Mouse (Mus musculus) right cerebral cortex, adult 2 months (tissue): Measurements from ENCODE around the gene Elf2.

Source experiments
- DNase-seq, 2 experiments: peaks; one replicate each; pipeline ENCODE4 v3.0.0; 2021 to 2022; ENCODE audit warnings: low spot score in 2 of 2

Gene Elf2

GRCm38 (mm10) chr3:51340552-51341267, at the start of gene Elf2:
TSS of gene Elf2 (minus strand) at chr3:51340663.
- peak; percentile 74 to 75 for DNase-seq

DNA sequence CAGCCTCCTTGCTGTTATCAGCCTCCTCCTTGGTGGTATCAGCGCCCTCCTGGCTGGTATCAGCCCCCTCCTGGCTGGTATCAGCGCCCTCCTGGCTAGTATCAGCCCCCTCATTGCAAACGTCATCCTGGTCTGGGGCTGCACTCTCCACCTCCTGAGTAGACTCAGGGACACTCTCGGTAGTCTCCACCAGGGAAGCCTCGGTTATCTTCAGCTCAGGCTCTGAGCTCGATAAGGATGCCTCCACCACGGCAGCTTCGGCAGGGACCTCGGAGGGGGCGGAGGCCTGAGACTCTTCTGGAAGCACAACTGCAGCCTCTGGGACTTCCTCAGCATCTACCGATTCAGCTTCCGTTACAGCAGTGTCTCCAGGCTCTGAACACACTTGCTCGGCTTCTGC, 48.4 kb upstream of the Elf2 start:
- no peak for DNase-seq

- no peak for DNase-seq
Measured at GRCm38 (mm10) chr3:51387868-51388381, 47.5 kb upstream of the Elf2 start.

DNA sequence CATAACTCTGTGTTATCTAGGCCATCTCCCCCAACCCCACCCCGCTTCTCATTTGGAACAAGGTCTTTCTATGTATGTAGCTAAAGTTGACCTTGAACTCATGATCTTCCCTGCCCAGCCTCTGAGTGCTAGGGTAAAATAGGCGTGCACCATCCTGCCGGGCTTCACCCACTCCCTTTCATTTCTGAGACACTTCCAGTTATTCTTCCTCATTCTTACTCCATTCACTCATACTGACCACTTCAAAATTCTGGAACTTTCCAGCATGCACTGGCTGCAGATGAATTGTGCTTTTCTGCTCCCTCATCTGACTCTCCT, 46.6 kb upstream of the Elf2 start:
- no peak for DNase-seq

GRCm38 (mm10) chr3:51386441-51387133, 46.1 kb upstream of the Elf2 start:
- no peak for DNase-seq

DNA sequence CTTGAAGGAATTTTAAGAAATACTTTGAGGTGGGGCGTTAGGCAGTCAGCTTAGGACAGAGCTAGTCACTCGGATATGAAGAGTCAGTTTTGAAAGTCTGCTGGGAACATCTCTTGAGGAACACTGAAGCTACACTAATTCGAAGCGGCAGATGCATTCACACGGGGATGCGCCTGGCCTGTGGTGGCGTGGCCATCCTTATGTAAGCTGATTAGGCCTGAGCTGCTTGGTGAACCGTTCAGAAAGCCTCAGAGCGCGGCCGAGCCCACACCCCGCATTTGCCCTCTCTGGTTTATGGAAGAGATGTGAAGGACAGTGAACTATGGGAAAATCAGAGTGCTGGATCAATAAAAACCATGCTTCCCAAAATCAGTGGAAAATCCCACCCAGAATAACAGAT, 42.9 kb upstream of the Elf2 start:
- DNase-seq: no peak

DNA sequence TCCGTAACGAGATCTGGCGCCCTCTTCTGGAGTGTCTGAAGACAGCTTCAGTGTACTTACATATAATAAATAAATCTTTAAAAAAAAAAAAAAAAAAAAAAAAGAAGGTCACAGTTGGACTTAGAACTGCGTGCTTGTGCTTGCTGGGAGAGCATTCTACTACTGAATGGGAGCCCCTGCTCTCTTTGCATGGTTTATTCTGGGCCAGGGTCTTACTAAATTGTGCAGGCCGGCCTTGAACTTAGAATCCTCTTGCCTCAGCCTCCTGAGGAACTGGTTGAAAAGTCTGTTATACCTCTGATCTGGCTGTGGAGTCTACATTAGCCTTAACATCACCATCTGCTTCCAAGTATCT, 40.2 kb upstream of the Elf2 start:
- no peak for DNase-seq

DNA sequence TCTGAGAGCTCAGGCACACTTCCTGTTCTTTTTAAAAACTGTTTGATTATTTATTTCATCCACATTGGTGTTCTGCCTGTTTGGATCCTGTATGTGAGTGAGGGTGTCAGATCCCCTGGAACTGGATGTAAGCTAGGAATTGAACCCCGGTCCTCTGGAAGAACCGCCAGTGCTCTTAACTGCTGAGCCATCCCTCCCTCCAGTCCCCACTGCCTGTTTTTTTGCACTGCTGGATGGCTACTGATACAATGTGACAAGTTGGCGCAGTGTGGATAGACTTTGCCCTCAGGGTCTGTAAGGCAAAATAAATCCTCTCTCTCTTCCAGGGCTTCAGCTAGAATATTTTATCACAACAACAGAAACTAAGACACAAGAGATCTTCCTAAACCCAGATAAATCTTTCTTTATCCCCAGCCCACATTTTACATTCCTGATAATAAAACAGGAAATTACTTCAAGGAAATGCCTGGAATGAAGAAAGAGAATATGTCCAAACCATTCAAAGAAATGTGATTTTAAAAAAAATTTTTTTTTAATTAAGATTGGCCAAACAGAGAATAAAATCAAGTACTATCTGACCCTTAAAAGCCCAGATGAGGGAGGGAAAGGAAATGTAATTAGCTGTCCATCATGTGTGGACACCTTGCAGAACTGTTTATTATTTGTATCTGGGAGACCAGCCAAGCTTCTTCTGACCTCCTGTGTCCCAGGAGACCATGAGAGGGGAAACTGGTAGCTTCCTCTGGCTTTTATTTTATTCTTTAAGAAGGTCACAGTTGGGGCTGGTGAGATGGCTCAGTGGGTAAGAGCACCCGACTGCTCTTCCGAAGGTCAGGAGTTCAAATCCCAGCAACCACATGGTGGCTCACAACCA, 39.6 kb upstream of the Elf2 start:
- no peak for DNase-seq

GRCm38 (mm10) chr3:51378665-51378946, 38.1 kb upstream of the Elf2 start:
- no peak for DNase-seq

DNA sequence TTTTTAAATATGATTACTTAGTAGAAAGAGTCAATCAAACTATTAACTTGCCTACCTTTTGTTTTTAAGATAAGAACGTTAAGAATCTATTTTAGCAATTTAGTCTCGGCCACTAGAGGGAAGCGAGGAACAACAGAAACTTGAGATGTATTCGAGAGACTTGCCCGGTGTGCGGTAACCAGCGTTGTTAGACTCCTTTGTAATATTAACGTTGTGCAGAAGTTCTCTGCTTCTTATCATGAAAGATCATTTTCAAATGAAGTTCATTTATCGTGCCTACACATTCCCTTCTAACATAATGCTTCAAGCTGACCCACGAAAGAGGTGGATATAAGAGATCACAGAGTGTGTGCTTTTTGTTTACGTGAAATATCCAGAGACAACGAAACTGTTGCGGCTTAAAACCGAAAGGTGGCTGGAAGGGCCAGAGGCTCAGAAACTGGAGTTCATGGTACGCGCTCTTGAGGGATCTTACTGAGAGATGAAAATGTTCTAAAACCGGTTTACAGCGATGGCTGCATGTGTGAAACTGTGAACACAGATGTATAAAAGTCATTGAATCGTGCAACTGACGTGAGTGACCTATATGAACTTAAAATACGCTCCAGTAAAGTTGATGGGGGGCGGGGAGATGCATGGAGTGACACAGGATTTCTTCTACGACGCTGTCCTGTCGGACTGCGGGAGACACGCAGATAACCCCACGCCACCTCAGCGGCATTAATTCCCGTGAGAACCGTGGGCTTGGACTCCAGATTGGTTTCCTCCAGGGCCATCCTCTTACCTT, 37.6 kb upstream of the Elf2 start:
- DNase-seq: no peak

GRCm38 (mm10) chr3:51375307-51376265, 35.1 kb upstream of the Elf2 start:
- DNase-seq: peak in 1 of 2 experiments; percentile 20

DNA sequence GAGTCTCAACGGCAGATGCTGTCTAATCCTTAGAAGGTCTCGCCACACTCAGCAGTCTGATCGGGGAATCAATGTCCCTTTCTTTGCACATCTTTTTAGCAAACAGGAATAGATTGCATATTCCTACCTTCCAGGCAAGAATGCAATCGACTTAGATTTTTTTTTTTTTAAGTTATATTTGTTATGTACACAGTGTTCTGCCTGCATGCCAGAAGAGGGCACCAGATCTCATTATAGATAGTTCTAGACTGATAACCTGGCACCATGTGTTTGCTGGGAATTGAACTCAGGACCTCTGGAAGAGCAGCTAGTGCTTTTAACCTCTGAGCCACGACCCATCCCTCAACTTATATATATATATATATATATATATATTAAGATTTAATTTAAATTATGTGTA, 33.1 kb upstream of the Elf2 start:
- DNase-seq: no peak

GRCm38 (mm10) chr3:51372883-51373282, 32.4 kb upstream of the Elf2 start:
- DNase-seq: no peak

DNA sequence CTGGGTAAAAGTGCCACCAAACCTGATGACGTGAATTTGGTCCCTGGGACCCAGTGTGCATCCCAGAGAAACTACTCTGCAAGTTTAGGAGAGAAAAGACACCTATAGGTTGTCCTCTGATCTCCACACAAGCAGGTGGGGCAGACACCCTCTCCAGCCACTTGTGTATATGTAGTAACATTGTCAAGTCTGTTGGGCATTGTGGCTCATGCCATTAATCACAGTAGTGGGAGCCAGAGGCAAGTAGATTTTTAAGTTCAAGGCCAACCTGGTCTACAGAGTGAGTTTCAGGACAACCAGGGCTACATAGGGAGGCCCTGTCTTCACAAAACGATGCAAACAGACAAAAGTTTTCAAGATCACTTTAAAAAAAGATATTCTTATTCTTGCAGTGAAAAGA, 31.4 kb upstream of the Elf2 start:
- no peak for DNase-seq

- no peak for DNase-seq
Measured at GRCm38 (mm10) chr3:51368011-51368410, 27.5 kb upstream of the Elf2 start.

DNA sequence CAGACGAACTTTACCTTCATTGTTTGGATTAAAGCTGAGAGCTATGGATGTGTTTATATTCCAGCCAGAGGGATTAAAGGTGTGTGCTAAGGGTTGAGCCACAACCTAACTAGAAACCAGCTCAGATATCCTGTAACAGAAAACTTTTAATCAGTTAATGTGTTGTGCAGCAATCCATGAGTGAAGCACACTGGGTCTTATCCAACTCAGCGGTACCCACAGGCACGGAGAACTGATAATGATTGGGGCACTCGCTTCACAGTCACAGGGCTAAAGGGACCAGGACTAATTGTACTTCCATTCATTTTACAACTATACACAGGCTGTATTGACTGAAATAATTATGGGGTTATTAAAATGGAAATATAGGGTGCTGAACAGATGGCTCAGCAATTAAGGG, 26.5 kb upstream of the Elf2 start:
- DNase-seq: no peak

DNA sequence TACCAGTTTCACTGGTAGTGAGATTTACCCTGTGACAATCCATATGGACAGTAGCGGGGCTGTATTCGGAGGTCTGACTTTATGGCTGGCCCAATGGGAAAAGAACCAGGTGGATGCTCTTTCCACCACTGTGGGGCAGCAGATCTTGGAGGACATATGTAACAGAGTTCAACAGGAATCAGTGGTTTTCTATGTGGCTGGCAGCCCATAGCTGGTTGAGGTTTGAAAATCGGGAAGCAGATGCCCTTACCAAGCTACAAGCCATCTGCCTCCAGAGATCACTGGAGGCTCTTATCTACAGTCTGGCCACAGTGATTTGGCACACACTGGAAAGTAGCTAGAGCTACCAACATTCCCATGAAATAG, 25.0 kb upstream of the Elf2 start:
- DNase-seq: no peak

DNA sequence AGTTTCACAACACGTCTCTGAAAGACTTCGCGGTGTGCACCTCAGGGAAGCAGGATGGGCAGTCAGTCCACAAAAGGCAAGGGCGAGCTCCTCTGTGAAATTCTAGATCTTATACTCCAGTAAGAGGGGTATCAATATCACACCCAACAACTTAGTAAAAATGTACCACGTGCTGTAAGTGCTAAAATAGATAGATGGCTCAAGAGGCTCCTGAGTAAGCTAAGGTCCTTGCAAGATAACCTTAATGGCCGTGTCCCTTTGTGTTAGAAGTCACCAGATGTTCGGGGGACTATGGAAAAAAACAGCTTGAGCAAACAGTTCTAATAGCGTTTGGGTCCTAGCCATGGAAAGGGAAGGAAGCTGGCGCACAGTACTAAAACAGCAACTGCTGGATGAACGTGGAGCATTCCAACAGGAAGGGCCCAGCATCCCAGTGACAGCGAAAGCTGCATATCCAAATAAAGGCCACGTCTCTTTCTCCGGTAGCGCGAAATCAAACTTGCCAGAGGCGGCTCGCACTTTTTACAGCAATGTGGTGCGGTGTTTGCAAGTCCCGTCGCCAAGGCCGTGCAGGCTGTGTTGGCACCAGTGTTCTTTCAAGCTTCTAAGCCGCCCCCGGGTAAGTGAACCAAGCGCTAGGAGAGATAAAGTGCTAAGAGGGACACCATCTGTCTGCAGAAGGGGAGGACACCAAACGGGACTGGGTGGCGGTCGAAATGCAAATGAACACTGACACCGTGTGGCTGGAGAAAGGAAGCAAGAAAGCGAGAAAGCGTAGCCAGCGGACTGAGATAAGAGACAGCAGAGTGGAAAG, 24.4 kb upstream of the Elf2 start:
- DNase-seq: peak; percentile 83 to 86

- DNase-seq: no peak
Measured at GRCm38 (mm10) chr3:51361066-51361465, 20.6 kb upstream of the Elf2 start.
